Comparison of ENCODE assay signal across 20 mouse cellular contexts in genomic region chr4:125002978-125003377, GRCm38 (mm10). TPM values are rescaled to one million over a fixed set of nuclear protein-coding genes. Genes with fewer than 3 reads are reported as not detected.
"Had no signal": no experiment of that assay in that cellular context is flagged by ENCODE, and none has a peak within 500 bp of the region (broad histone marks: within the 10 kb centered on the region; RNA-seq: fewer than 3 reads in every experiment).

No protein-coding gene starts in this region.

- H3K27me3 ChIP-seq: midbrain, embryonic 13.5 days; midbrain, embryonic 15.5 days had no signal

- H3K9ac ChIP-seq: liver, embryonic 15.5 days; lung, embryonic 14.5 days; midbrain, embryonic 13.5 days; midbrain, embryonic 15.5 days; neural tube, embryonic 13.5 days; neural tube, embryonic 15.5 days had no signal

- H3K27ac ChIP-seq: liver, embryonic 15.5 days; midbrain, embryonic 10.5 days; midbrain, embryonic 13.5 days; midbrain, embryonic 15.5 days; neural tube, embryonic 13.5 days; neural tube, embryonic 15.5 days had no signal

- H3K4me2 ChIP-seq: liver, embryonic 15.5 days; lung, embryonic 14.5 days; midbrain, embryonic 13.5 days; midbrain, embryonic 15.5 days; neural tube, embryonic 13.5 days; neural tube, embryonic 15.5 days had no signal

- H3K4me3 ChIP-seq: liver, embryonic 15.5 days; midbrain, embryonic 10.5 days; midbrain, embryonic 13.5 days; midbrain, embryonic 15.5 days; myocyte; neural tube, embryonic 13.5 days; neural tube, embryonic 15.5 days had no signal

- H3K4me1 ChIP-seq: midbrain, embryonic 13.5 days; midbrain, embryonic 15.5 days had no signal

- H3K9me3 ChIP-seq: liver, embryonic 15.5 days; midbrain, embryonic 10.5 days; midbrain, embryonic 13.5 days; midbrain, embryonic 15.5 days; neural tube, embryonic 13.5 days; neural tube, embryonic 15.5 days had no signal

- H3K36me3 ChIP-seq: liver, embryonic 15.5 days; midbrain, embryonic 10.5 days; midbrain, embryonic 13.5 days; midbrain, embryonic 15.5 days; neural tube, embryonic 13.5 days; neural tube, embryonic 15.5 days had no signal

- ATAC-seq: midbrain, embryonic 13.5 days; midbrain, embryonic 15.5 days had no signal

- DNase-seq: lung, adult 18-20 months; lung, embryonic 14.5 days; lung, postnatal 10 days; lung, postnatal 4 days; retina, postnatal 1 day; right cerebral cortex, adult 18-20 months; right cerebral cortex, postnatal 25 days; right cerebral cortex, postnatal 4 days; spleen, adult 18-20 months; thymus, adult 2 months; thymus, postnatal 25 days; thymus, postnatal 4 days had no signal

RNA-seq across cellular contexts. Expression of gene Rspo1, which starts 16.7 kb away (rescaled TPM):
- total RNA-seq: megakaryocyte-erythroid progenitor cell, adult 5-6 weeks had no signal
